Mouse (Mus musculus): ENCODE measurements around the gene Zbtb26.

The Zbtb26 gene

GRCm38 (mm10) chr2:37442611-37443591 is at the start of gene Zbtb26, which contains the start of the genes Zbtb6 and Rabgap1:
TSS of gene Zbtb26 (minus strand) at chr2:37443135.
TSS of gene Zbtb6 (minus strand) at chr2:37443171.
TSS of gene Rabgap1 (plus strand) at chr2:37443279.
- in situ Hi-C loops (cut with MboI, MseI): no loop called here

- in situ Hi-C loops (cut with MboI, MseI): no loop called here
These were observed 46.0 kb upstream of the Zbtb26 start for GRCm38 (mm10) chr2:37488956-37489355.

GRCm38 (mm10) chr2:37486408-37486807 is 43.5 kb upstream of the Zbtb26 start:
- in situ Hi-C loops (cut with MboI, MseI): no loop called here

- in situ Hi-C loops (cut with MboI, MseI): no loop called here
These were observed 42.4 kb upstream of the Zbtb26 start for GRCm38 (mm10) chr2:37485370-37485769.

- in situ Hi-C loops (cut with MboI, MseI): no loop called here
These were observed 41.2 kb upstream of the Zbtb26 start for GRCm38 (mm10) chr2:37484165-37484564.

- in situ Hi-C loops (cut with MboI, MseI): no loop called here
These were observed 37.1 kb upstream of the Zbtb26 start for GRCm38 (mm10) chr2:37480039-37480438.

GRCm38 (mm10) chr2:37479559-37479958 is 36.6 kb upstream of the Zbtb26 start:
- in situ Hi-C loops (cut with MboI, MseI): no loop called here

GRCm38 (mm10) chr2:37466266-37466665 is 23.3 kb upstream of the Zbtb26 start:
- in situ Hi-C loops (cut with MboI, MseI): no loop called here

GRCm38 (mm10) chr2:37460707-37461106 is 17.8 kb upstream of the Zbtb26 start:
- in situ Hi-C loops (cut with MboI, MseI): no loop called here

GRCm38 (mm10) chr2:37452376-37452760 is 9.4 kb upstream of the Zbtb26 start:
- in situ Hi-C loops (cut with MboI, MseI): no loop called here

- in situ Hi-C loops (cut with MboI, MseI): no loop called here
These were observed 8.9 kb upstream of the Zbtb26 start for GRCm38 (mm10) chr2:37451667-37452375.

GRCm38 (mm10) chr2:37431609-37432008 is 11.3 kb downstream of the Zbtb26 start:
- in situ Hi-C loops (cut with MboI, MseI): no loop called here

- in situ Hi-C loops (cut with MboI, MseI): no loop called here
These were observed 12.1 kb downstream of the Zbtb26 start for GRCm38 (mm10) chr2:37430593-37431464.

GRCm38 (mm10) chr2:37423671-37424070 is 19.3 kb downstream of the Zbtb26 start:
- in situ Hi-C loops (cut with MboI, MseI): no loop called here

GRCm38 (mm10) chr2:37422306-37423304 is 20.3 kb downstream of the Zbtb26 start, which contains the start of gene Rc3h2:
TSS of gene Rc3h2 (minus strand) at chr2:37422903.
- in situ Hi-C loops (cut with MboI, MseI): no loop called here

GRCm38 (mm10) chr2:37421903-37422302 is 21.0 kb downstream of the Zbtb26 start:
- in situ Hi-C loops (cut with MboI, MseI): no loop called here

- in situ Hi-C loops (cut with MboI, MseI): no loop called here
These were observed 47.4 kb downstream of the Zbtb26 start for GRCm38 (mm10) chr2:37395539-37395938.

- in situ Hi-C loops (cut with MboI, MseI): loop anchor here (10.0 kb wide), 1 partner anchor 392 kb away; the partner anchor contains the start of gene Crb2
These were observed 60.0 kb downstream of the Zbtb26 start for GRCm38 (mm10) chr2:37382921-37383320.
